Mouse (Mus musculus) limb, embryonic 14.5 days (tissue): ENCODE measurements at regions not wholly inside any gene's neighbourhood (a gene's known extent, or its start where the extent isn't known, plus 50 kb on each side); places are given as distances from the start of the nearest gene placed in this dataset.

Experiments
- ATAC-seq: fragments of 200-750 bp; cut with Nextera tagmentation; 2 replicates; pipeline ENCODE4 v1.8.0; 2017; ENCODE audit warnings: low read depth, moderate number of reproducible peaks, moderate TSS enrichment; ENCODE audit not compliant: low FRiP score
- DNase-seq: peaks from one replicate; pipeline ENCODE4 v3.0.0-alpha.2; 2015; ENCODE audit warnings: low spot score
- H3K27ac ChIP-seq: fragments of 300-500 bp; sonication (generic); replicated peaks from 2 replicates; pipeline ENCODE4 v1.5.1; 2014; ENCODE audit warnings: low read depth, mild to moderate bottlenecking, low read length, moderate library complexity, mixed read lengths
- H3K27me3 ChIP-seq: fragments of 300-500 bp; sonication (generic); 2 replicates; pipeline ENCODE4 v1.6.1; 2014; ENCODE audit warnings: low read length, mixed read lengths; ENCODE audit not compliant: control insufficient read depth, insufficient read depth
- H3K36me3 ChIP-seq: fragments of 300-500 bp; sonication (generic); 2 replicates; pipeline ENCODE4 v1.6.1; 2014; ENCODE audit warnings: mild to moderate bottlenecking, low read length, moderate library complexity, mixed read lengths; ENCODE audit not compliant: control insufficient read depth, insufficient read depth
- H3K4me1 ChIP-seq: fragments of 300-500 bp; sonication (generic); 2 replicates; pipeline ENCODE4 v1.6.1; 2014; ENCODE audit warnings: antibody characterized with exemption, low read length, mixed read lengths; ENCODE audit not compliant: control insufficient read depth, insufficient read depth
- H3K4me2 ChIP-seq: fragments of 300-500 bp; sonication (generic); replicated peaks from 2 replicates; pipeline ENCODE4 v1.6.1; 2014; ENCODE audit warnings: low read depth, mild to moderate bottlenecking, low read length, moderate library complexity; ENCODE audit not compliant: severe bottlenecking
- H3K4me3 ChIP-seq: fragments of 300-500 bp; sonication (generic); replicated peaks from 2 replicates; pipeline ENCODE4 v1.5.1; 2014; ENCODE audit warnings: low read length
- H3K9ac ChIP-seq: fragments of 300-500 bp; sonication (generic); 2 replicates; pipeline ENCODE4 v1.6.1; 2014; ENCODE audit warnings: mild to moderate bottlenecking, low read depth, low read length, moderate library complexity; ENCODE audit not compliant: severe bottlenecking
- H3K9me3 ChIP-seq: fragments of 300-500 bp; sonication (generic); 2 replicates; pipeline ENCODE4 v1.6.1; 2016; ENCODE audit warnings: low read length; ENCODE audit not compliant: control insufficient read depth
- POLR2A ChIP-seq: fragments of 200-500 bp; IDR thresholded peaks from 2 replicates; pipeline ENCODE4 v1.8.0; 2012; ENCODE audit warnings: inconsistent platforms, mild to moderate bottlenecking, moderate library complexity, borderline replicate concordance; ENCODE audit not compliant: insufficient read depth, insufficient read length; ENCODE audit errors: extremely low read depth
- WGBS: fragments of 180-500 bp; shearing (Covaris S2); extraction: QIAGEN DNeasy Blood & Tissue Kit; methylation state at CpG from one replicate; pipeline ENCODE4 v1.1.7; 2014; 5-methylcytosine and 5-hydroxymethylcytosine counted together

GRCm38 (mm10) chr3:58362563-58362962 lies 52.0 kb upstream of the Tsc22d2 start:
- no peak for ATAC-seq
- TF ChIP-seq POLR2A: no peak
- Histone ChIP-seq H3K4me3 (no peak overlapping the region), H3K36me3 (no peaks in the 10 kb centered on the region), H3K4me1 (no peaks in the 10 kb centered on the region), H3K27me3 (no peaks in the 10 kb centered on the region), H3K4me2 (no peak overlapping the region), H3K27ac (no peak overlapping the region), H3K9ac (no peak overlapping the region), H3K9me3 (no peaks in the 10 kb centered on the region)
- no peak for DNase-seq
- 79% methylated on average over 4 of the region's 4 CpGs for WGBS

GRCm38 (mm10) chr3:58364526-58364925 lies 50.0 kb upstream of the Tsc22d2 start:
- no peak for TF ChIP-seq POLR2A
- Histone ChIP-seq H3K4me2 (no peak overlapping the region), H3K4me3 (no peak overlapping the region), H3K27me3 (no peaks in the 10 kb centered on the region), H3K9me3 (no peaks in the 10 kb centered on the region), H3K36me3 (no peaks in the 10 kb centered on the region), H3K4me1 (no peaks in the 10 kb centered on the region), H3K27ac (no peak overlapping the region), H3K9ac (no peak overlapping the region)
- ATAC-seq (no peak), DNase-seq (no peak)
- 77% methylated on average over 3 of the region's 3 CpGs for WGBS
